Mouse (Mus musculus) naive thymus-derived CD4-positive, alpha-beta T cell, adult 5 months (primary cell): ENCODE results near the gene S100a3. TPM values are rescaled to one million over a fixed set of nuclear protein-coding genes. Genes with fewer than 3 reads are reported as not detected.

Experiments
- polyA plus RNA-seq: library from polyadenylated mRNA; unstranded; fragments of 100-300 nt; shearing (Covaris generic); gene quantifications from one replicate; pipeline ENCODE4 v1.2.1, GENCODE M21; 2017

The S100a3 gene
- polyA plus RNA-seq = not detected

DNA sequence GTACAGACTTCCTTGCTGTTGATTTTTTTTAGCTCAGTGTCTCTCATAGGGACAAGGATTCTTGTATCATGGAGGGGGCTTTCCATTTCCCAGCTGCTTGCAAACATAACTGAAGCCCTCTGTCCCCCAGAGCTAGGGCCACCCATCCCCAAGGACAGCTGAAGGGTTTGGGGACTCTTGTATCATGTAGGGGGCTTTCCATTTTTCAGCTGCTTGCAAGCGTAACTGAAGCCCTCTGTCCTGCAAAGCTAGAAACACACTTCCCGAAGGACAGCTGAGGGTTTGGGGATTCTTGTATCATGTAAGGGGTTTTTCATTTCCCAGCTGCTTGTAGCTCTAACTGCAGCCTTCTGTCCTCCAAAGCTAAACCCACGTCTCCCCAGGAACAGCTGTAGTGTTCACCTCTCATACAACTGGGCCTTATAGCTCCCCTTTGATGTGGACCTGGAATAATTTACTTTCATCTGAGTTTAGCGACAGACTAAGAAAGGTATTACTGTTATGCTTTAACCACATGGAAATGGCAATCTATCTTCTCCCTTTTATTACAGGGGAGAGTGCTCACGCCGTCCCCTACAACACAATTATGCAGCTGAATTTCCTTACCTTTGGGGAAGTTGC lies at the start of gene S100a3:
S100a3 (plus strand) TSS at position 571 of the 621 bp plus-strand sequence.

DNA sequence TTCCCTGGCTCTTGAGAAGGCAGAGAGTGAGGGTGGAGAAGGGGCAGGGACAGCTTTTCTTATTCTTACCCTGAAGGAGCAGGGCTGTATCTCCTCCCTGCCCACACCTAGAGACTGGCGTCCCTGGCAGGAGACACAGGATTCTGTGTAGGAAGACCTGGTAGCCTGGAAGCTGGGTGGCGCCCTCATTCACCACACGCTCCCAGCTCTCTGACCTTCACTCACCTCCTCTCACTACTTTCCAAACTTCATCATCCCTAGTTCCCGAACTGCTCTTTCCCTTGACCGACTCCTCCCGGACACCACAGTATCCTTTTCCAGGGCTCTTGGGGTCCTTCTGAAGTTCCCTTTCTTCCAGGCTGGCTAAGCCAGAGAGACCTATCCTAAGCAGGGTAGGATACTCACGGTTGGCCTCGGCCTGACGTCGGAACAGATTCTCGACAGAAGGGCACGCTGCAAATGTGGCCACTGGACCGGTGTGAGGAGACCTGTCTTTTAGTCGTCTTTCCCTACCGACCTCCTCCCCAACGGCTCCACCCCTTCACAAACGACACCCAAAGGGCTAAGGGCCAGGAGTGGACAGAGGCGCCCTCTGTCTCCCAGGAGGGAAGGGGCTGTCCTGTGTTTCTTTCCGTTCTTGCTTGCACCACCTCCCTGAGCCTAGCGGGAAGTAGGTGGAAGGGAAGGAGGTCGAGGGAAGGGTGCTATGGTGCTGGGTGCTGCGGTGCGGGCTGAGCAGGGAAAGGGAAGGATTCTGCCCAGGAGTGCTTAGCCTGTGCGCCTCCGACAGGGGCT lies 46.4 kb upstream of the S100a3 start, which contains the start of the genes S100a1 and S100a13:
S100a1 (minus strand) TSS at position 597 of the 795 bp plus-strand sequence.
S100a13 (plus strand) TSS at position 640 of the 795 bp plus-strand sequence.

DNA sequence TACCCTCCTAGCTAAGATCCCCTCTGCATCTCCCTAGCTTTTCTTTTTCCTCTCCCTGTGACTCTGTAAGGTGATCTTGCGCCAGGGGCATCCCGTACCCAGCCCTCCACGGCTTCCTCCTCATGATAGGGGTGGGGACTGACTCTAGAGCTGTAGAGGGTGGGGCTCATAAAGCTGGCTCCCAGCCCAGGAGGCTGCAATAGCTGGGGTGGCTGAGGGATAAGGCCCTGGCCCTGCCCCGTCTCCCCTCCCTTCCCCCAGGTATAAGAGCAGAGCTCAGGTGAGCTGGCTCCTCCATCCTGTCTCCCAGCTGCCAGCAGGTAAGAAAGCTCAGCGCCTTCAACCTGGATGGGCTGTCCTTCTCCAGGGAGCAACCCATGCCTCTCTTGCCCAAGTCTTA lies 33.8 kb upstream of the S100a3 start, which contains the start of gene S100a14:
S100a14 (plus strand) TSS at position 277 of the 400 bp plus-strand sequence.

DNA sequence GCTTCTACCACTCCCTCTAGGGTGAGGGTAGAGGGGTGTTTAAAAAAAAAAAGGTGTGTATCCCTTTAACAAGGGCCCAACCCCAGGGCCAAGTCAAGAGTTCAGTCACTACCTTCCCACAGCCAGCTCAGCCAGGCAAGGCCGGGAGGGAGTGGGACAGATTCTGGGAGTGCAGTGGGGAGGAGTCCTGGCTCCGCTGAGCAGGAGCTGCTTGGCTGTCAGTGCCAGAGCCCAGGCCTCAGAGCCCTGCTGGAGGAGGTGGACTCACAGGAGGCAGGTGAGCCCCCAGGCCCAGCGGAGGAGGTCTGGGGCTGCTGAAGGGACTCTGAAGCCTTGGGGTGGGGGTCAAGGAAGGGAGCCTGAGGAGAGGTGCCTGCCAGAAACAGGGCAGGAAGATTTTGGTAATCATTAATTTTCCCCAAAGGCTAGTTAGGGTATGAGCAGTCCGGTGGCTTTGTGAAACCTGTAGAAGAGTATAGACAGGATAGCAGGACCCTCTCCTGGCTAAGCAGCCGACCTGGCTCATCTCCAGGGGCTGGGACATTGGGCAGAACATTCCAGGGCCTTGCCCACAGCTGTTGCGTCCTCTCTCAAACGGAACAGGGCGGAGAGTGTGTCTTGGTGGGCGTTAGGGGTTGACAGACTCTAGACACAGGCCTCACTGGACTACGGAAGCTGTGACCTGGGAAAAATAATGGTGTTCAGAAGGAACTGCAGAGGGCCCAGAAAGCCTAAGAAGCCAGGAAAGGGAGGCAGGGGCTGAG lies 23.1 kb upstream of the S100a3 start, which contains the start of gene S100a16:
S100a16 (plus strand) TSS at position 114 of the 764 bp plus-strand sequence.

DNA sequence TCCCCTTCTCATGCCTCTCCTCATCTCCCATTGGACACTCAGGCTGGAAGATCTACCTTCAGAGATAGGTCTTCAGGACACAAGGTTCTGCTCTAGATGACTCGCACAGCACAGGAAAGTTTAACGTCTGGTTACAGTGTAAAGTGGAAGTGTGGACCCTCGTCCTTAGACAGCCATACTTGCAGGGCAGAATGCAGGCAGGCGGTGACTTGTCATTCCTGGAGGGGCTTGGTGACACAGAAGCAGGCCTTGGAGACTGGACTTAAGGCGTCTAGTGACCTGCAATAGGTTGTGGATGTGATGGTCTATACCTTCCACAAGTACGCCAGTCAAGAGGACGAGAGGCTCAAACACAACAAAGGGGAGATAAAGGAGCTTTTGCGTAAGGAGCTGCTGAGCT lies 29.6 kb downstream of the S100a3 start, which contains the start of gene S100a2:
S100a2 (plus strand) TSS at position 301 of the 400 bp plus-strand sequence.

DNA sequence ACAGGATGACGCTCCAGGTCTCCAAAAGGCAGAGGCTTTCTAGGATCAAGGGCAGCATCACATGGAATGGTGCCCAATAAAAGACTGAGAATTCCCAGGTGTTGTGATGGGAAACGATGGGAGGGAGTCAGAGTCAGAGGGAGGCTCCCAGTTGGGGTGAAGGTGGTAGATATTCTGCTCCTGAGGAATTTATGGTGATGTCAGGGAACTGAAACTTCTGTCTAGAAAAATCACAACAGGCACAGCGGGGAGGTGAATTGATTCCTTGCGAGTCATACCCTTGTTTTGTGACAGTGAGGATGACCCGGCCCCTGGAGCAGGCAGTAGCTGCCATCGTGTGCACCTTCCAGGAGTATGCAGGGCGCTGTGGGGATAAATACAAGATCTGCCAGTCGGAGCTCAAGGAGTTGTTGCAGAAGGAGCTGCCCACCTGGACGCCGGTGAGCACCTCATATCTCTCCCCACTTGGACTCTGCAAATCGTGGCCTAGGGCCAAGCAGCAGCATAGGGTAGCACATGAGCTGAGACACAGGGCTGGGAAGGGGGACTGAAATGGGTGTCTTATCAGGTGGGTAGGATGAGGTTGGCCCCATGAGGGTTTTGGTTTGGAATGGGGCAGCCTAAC lies 41.2 kb downstream of the S100a3 start, which contains the start of gene Gm42674:
Gm42674 (plus strand) TSS at position 419 of the 625 bp plus-strand sequence.

DNA sequence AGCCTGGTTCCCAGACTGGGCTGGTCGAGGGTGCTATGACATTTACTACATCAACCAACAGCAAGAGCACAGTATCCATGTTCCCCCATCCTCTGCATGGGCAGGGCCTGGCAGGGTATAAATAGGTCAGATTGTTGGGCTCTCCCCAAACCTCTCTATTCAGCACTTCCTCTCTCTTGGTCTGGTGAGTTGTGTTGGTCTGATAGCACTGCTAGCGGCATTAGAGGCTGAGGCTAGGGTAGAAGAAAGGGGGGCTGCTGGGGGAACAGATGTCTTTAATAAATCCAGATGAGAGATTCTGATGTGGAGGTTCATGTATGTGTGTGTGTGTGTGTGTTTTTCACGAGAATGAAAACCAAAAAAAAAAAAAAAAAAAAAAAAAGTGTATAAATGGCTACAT lies 43.2 kb downstream of the S100a3 start, which contains the start of gene S100a4:
S100a4 (plus strand) TSS at position 149 of the 400 bp plus-strand sequence.

DNA sequence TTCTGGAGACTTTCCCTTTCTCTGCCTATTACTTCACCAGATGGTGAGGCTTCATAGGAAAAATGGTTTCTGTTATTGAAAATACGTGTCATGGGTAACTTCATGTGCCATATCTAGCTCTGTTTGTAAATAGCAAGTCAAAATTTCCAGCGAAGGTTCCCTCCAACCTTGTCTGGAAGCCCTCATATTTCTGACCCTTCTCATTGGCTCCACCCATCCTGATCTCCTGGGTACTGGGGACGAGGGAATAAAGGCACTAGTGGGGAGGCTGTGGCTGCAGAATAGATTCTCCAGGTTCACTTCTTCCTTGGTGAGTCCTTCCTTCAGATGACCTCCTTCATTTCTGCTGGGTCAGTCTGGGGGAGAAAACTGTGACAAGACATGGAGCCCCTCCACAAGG lies 47.8 kb downstream of the S100a3 start, which contains the start of gene S100a5:
S100a5 (plus strand) TSS at position 301 of the 400 bp plus-strand sequence.

DNA sequence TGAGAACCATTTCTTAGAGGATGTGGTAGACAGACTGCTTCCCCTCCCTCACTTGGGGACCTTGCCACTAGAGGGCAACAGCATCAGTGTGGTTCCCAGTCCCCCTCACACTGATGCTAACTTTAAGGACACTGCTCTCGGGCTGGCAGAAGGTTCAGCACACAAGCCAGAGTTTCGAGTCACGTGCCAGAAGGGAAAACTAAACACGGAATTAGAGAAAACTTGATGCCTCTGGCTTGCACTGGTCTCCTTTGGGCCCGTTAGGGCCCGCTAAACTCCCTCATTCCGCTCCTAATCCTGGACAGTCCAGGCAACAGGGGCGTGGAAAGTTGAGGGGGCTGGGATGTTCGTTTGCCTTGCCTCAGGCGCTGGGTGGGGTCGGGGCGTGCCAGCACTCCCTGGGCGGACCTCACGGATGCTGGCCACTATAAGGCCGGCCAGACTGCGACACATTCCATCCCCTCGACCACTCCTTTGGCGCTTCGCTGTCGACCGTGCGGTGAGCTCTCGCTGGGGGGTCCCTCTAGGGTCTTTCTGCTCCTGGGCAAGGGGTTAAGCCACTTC lies 52.4 kb downstream of the S100a3 start, which contains the start of gene S100a6:
S100a6 (plus strand) TSS at position 155 of the 564 bp plus-strand sequence.

Other genes with a start within 250 kb of the S100a3 start
- gene Slc27a3, start 170.6 kb upstream of the S100a3 start, polyA plus RNA-seq = not detected
- 19.2 TPM for gene Ints3, start 127.0 kb upstream of the S100a3 start, polyA plus RNA-seq
- gene Npr1, start 94.7 kb upstream of the S100a3 start, polyA plus RNA-seq = not detected
- gene Ilf2, start 84.5 kb upstream of the S100a3 start, polyA plus RNA-seq = 105 TPM
- 60.6 TPM for gene Snapin, start 69.5 kb upstream of the S100a3 start, polyA plus RNA-seq
- 177 TPM for gene Chtop, start 51.1 kb upstream of the S100a3 start, polyA plus RNA-seq
- 0.63 TPM for gene S100a1, start 46.2 kb upstream of the S100a3 start, polyA plus RNA-seq
- 79.7 TPM for gene S100a13, start 46.1 kb upstream of the S100a3 start, polyA plus RNA-seq
- gene S100a14, start 33.7 kb upstream of the S100a3 start, polyA plus RNA-seq = not detected
- gene S100a16, start 23.3 kb upstream of the S100a3 start, polyA plus RNA-seq = not detected
- not detected for gene S100a2, start 29.7 kb downstream of the S100a3 start, polyA plus RNA-seq
- gene Gm42674, start 41.3 kb downstream of the S100a3 start, polyA plus RNA-seq = not detected
- 1.00 TPM for gene S100a4, start 43.2 kb downstream of the S100a3 start, polyA plus RNA-seq
- not detected for gene S100a5, start 47.9 kb downstream of the S100a3 start, polyA plus RNA-seq
- 1.1 TPM for gene S100a6, start 52.3 kb downstream of the S100a3 start, polyA plus RNA-seq
- gene S100a7a, start 93.4 kb downstream of the S100a3 start, polyA plus RNA-seq = not detected
- not detected for gene S100a8, start 108.4 kb downstream of the S100a3 start, polyA plus RNA-seq
- not detected for gene S100a9, start 135.1 kb downstream of the S100a3 start, polyA plus RNA-seq
- gene Pglyrp4, start 166.3 kb downstream of the S100a3 start, polyA plus RNA-seq = not detected
- not detected for gene Gm5849, start 217.3 kb downstream of the S100a3 start, polyA plus RNA-seq